In the genomic region with DNA sequence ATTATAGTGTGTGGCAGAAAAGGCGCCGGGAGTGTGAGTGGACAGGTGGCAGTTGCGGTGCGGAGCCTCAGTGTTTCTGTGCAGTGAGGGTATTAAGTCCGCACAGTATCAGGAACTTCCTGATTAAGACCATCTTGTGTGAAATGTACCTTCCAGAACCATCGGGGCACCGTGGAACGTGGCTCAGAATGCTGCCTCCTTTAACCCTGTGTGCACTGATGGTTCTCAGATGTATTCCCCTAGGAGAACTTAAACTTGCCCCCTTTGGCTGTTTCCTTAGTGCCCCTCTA, we compare ENCODE assay signal across 8 mouse cellular contexts. TPM values are rescaled to one million over a fixed set of nuclear protein-coding genes. Genes with fewer than 3 reads are reported as not detected.
A peak's percentile ranks its signal among the peaks of the same experiment; 100 is the strongest.
DNase-seq lines count a peak whose midpoint lies in the region; ATAC-seq and TF ChIP-seq lines count a peak whose summit lies in the region.

No protein-coding gene starts in this region.

- peak overlapping the region; percentile 83 for H3K4me3 ChIP-seq in heart, embryonic 13.5 days
- peak overlapping the region; percentile 95 for H3K4me3 ChIP-seq in ES-Bruce4 (ENCODE audit: low read depth, low read length)
- H3K4me3 ChIP-seq in forebrain, embryonic 15.5 days: peak overlapping the region; percentile 63
- peak overlapping the region; percentile 91 for H3K4me3 ChIP-seq in liver, embryonic 16.5 days (ENCODE audit: low read depth, low read length)

- no peak for ATAC-seq in heart, embryonic 13.5 days (ENCODE audit: extremely low read depth, insufficient number of reproducible peaks, low FRiP score, low TSS enrichment)
- no peak; the same call in 1 of the 2 replicates for ATAC-seq in forebrain, embryonic 15.5 days (replicated peaks)
- no peak for ATAC-seq in liver, embryonic 16.5 days (ENCODE audit: low read depth)

- peak overlapping the region; percentile 92 for H3K4me2 ChIP-seq in heart, embryonic 13.5 days
- H3K4me2 ChIP-seq in forebrain, embryonic 15.5 days (replicated peaks): peak overlapping the region; percentile 79
- peak overlapping the region; percentile 92 for H3K4me2 ChIP-seq in liver, embryonic 16.5 days (ENCODE audit: low read depth, low read length)

- H3K27ac ChIP-seq in heart, embryonic 13.5 days (replicated peaks): peak overlapping the region; percentile 78
- no peak overlapping the region for H3K27ac ChIP-seq in ES-Bruce4 (ENCODE audit: insufficient read depth, low read length)
- H3K27ac ChIP-seq in forebrain, embryonic 15.5 days (replicated peaks): peak overlapping the region; percentile 70; the same call in 1 of the 2 replicates
- H3K27ac ChIP-seq in liver, embryonic 16.5 days (ENCODE audit: low read length): peak overlapping the region; percentile 79

- no peak for TF ChIP-seq POLR2A in ES-Bruce4 (IDR thresholded peaks at IDR 0.05; ENCODE audit: insufficient read depth, low read length)

- 1% methylated on average over 8 of the region's 8 CpGs for WGBS in heart, embryonic 13.5 days
- under 1% methylated on average over 8 of the region's 8 CpGs for WGBS in forebrain, embryonic 15.5 days
- WGBS in liver, embryonic 16.5 days (ENCODE audit: insufficient replicate concordance): 0% methylated on average over 8 of the region's 8 CpGs

- intact Hi-C loops in heart, postnatal 36 days (cut with DNase I): loop anchor here (1.0 to 5.0 kb wide), 2 partner anchors 22 to 101 kb away; a partner anchor contains a TSS

- TF ChIP-seq EP300 in ES-Bruce4 (IDR thresholded peaks at IDR 0.05; ENCODE audit: insufficient read depth, low read depth, low read length): no peak

- H3K36me3 ChIP-seq in heart, embryonic 13.5 days: peaks cover 14% of the 10 kb centered on the region
- no peaks in the 10 kb centered on the region; the same call in 1 of the 2 replicates for H3K36me3 ChIP-seq in ES-Bruce4 (ENCODE audit: control insufficient read depth, insufficient read depth, low read length, poor library complexity, severe bottlenecking)
- no peaks in the 10 kb centered on the region for H3K36me3 ChIP-seq in forebrain, embryonic 15.5 days
- no peaks in the 10 kb centered on the region for H3K36me3 ChIP-seq in liver, embryonic 16.5 days (ENCODE audit: control insufficient read depth, insufficient read depth)

- no peak for TF ChIP-seq CTCF in ES-Bruce4 (IDR thresholded peaks at IDR 0.05; ENCODE audit: low read depth, low read length)

- no peaks in the 10 kb centered on the region for H3K27me3 ChIP-seq in heart, embryonic 13.5 days (replicated peaks)
- H3K27me3 ChIP-seq in ES-Bruce4 (ENCODE audit: control insufficient read depth, insufficient read depth, low read length, poor library complexity, severe bottlenecking): no peaks in the 10 kb centered on the region
- H3K27me3 ChIP-seq in forebrain, embryonic 15.5 days: no peaks in the 10 kb centered on the region
- no peaks in the 10 kb centered on the region for H3K27me3 ChIP-seq in liver, embryonic 16.5 days (ENCODE audit: control insufficient read depth, insufficient read depth, low read depth, low read length)

- peaks cover 13% of the 10 kb centered on the region for H3K4me1 ChIP-seq in heart, embryonic 13.5 days
- H3K4me1 ChIP-seq in ES-Bruce4 (ENCODE audit: control insufficient read depth, insufficient read depth, low read length): no peaks in the 10 kb centered on the region
- peaks cover 12% of the 10 kb centered on the region for H3K4me1 ChIP-seq in forebrain, embryonic 15.5 days
- H3K4me1 ChIP-seq in liver, embryonic 16.5 days (ENCODE audit: control insufficient read depth, low read depth, low read length): peaks cover 8% of the 10 kb centered on the region

- no peaks in the 10 kb centered on the region for H3K9me3 ChIP-seq in heart, embryonic 13.5 days
- H3K9me3 ChIP-seq in ES-Bruce4 (replicated peaks; ENCODE audit: control insufficient read depth, insufficient read depth, low read length, poor library complexity, severe bottlenecking): no peaks in the 10 kb centered on the region
- H3K9me3 ChIP-seq in forebrain, embryonic 15.5 days: no peaks in the 10 kb centered on the region
- H3K9me3 ChIP-seq in liver, embryonic 16.5 days (replicated peaks; ENCODE audit: control insufficient read depth, low read length): no peaks in the 10 kb centered on the region

- H3K9ac ChIP-seq in heart, embryonic 13.5 days: peak overlapping the region; percentile 93
- peak overlapping the region; percentile 58 for H3K9ac ChIP-seq in ES-Bruce4 (ENCODE audit: low read depth, poor library complexity, severe bottlenecking)
- H3K9ac ChIP-seq in forebrain, embryonic 15.5 days (replicated peaks): peak overlapping the region; percentile 68
- H3K9ac ChIP-seq in liver, embryonic 16.5 days (ENCODE audit: low read depth, low read length): peak overlapping the region; percentile 90

- no peak for DNase-seq in heart, postnatal 36 days
- DNase-seq in urinary bladder, adult 18-20 months (ENCODE audit: low spot score in 2 of 2): no peak
- DNase-seq in cerebellum, adult 8-10 months: no peak
- DNase-seq in left cerebral cortex, adult 9 months (ENCODE audit: low spot score in 2 of 2): no peak

RNA-seq across cellular contexts. Expression of a gene that starts 0.6 kb away (rescaled TPM):
- 27.2 and 30.5 TPM in 2 replicates for polyA plus RNA-seq in heart, embryonic 13.5 days (2015; fragmentation: Nextera tagmentation; extraction: Ambion mirVana)
- 10 to 100 TPM; 24.7 to 28.3 TPM for total RNA-seq in heart, postnatal 36 days (2021)
- 43.2 and 44.0 TPM in 2 replicates for polyA plus RNA-seq in ES-Bruce4 (2011; ENCODE audit: insufficient read depth, insufficient read length, low read depth, missing spikeins)
- 35.1 and 36.7 TPM in 2 replicates for polyA plus RNA-seq in forebrain, embryonic 15.5 days (2015; fragmentation: Nextera tagmentation; extraction: Ambion mirVana)
- polyA plus RNA-seq in liver, embryonic 16.5 days (2015; fragmentation: Nextera tagmentation; extraction: Ambion mirVana): 13.0 and 13.1 TPM in 2 replicates

RNA-seq across cellular contexts. Expression of a gene that starts 16.7 kb away (rescaled TPM):
- polyA plus RNA-seq in heart, embryonic 13.5 days (2015; fragmentation: Nextera tagmentation; extraction: Ambion mirVana): 0.10 TPM in 1 of 2 replicates, not detected in the other
- total RNA-seq in heart, postnatal 36 days (2021): 1 to 10 TPM in 1 of 2 experiments, under 1 TPM in 1; 0.46 to 1.0 TPM
- polyA plus RNA-seq in ES-Bruce4 (2011; ENCODE audit: insufficient read depth, insufficient read length, low read depth, missing spikeins): 0.24 TPM in 1 of 2 replicates, not detected in the other
- polyA plus RNA-seq in forebrain, embryonic 15.5 days (2015; fragmentation: Nextera tagmentation; extraction: Ambion mirVana): 15.2 and 15.7 TPM in 2 replicates
- polyA plus RNA-seq in liver, embryonic 16.5 days (2015; fragmentation: Nextera tagmentation; extraction: Ambion mirVana): not detected in 2 replicates

RNA-seq across cellular contexts. Expression of a gene that starts 21.7 kb away (rescaled TPM):
- 169 and 182 TPM in 2 replicates for polyA plus RNA-seq in heart, embryonic 13.5 days (2015; fragmentation: Nextera tagmentation; extraction: Ambion mirVana)
- total RNA-seq in heart, postnatal 36 days (2021): 100 to 1,000 TPM; 458 to 480 TPM
- polyA plus RNA-seq in ES-Bruce4 (2011; ENCODE audit: insufficient read depth, insufficient read length, low read depth, missing spikeins): 107 and 109 TPM in 2 replicates
- 112 and 120 TPM in 2 replicates for polyA plus RNA-seq in forebrain, embryonic 15.5 days (2015; fragmentation: Nextera tagmentation; extraction: Ambion mirVana)
- polyA plus RNA-seq in liver, embryonic 16.5 days (2015; fragmentation: Nextera tagmentation; extraction: Ambion mirVana): 122 and 131 TPM in 2 replicates

RNA-seq across cellular contexts. Expression of a gene that starts 22.4 kb away (rescaled TPM):
- polyA plus RNA-seq in heart, embryonic 13.5 days (2015; fragmentation: Nextera tagmentation; extraction: Ambion mirVana): 10.9 and 14.4 TPM in 2 replicates
- 1 to 10 TPM; 3.3 to 5.1 TPM for total RNA-seq in heart, postnatal 36 days (2021)
- polyA plus RNA-seq in ES-Bruce4 (2011; ENCODE audit: insufficient read depth, insufficient read length, low read depth, missing spikeins): 19.6 and 21.4 TPM in 2 replicates
- polyA plus RNA-seq in forebrain, embryonic 15.5 days (2015; fragmentation: Nextera tagmentation; extraction: Ambion mirVana): 7.5 and 8.6 TPM in 2 replicates
- 11.0 and 14.3 TPM in 2 replicates for polyA plus RNA-seq in liver, embryonic 16.5 days (2015; fragmentation: Nextera tagmentation; extraction: Ambion mirVana)

RNA-seq across cellular contexts. Expression of a gene that starts 26.6 kb away (rescaled TPM):
- not detected in 2 replicates for polyA plus RNA-seq in heart, embryonic 13.5 days (2015; fragmentation: Nextera tagmentation; extraction: Ambion mirVana)
- total RNA-seq in heart, postnatal 36 days (2021): not detected
- polyA plus RNA-seq in ES-Bruce4 (2011; ENCODE audit: insufficient read depth, insufficient read length, low read depth, missing spikeins): not detected in 2 replicates
- not detected in 2 replicates for polyA plus RNA-seq in forebrain, embryonic 15.5 days (2015; fragmentation: Nextera tagmentation; extraction: Ambion mirVana)
- polyA plus RNA-seq in liver, embryonic 16.5 days (2015; fragmentation: Nextera tagmentation; extraction: Ambion mirVana): not detected in 2 replicates

Comparison
In these comparisons a context has a peak if more than half of its experiments do, and no peak if none do; other contexts are left out.
1. RNA of a gene that starts 16.7 kb away (polyA plus RNA-seq): 15.2 to 15.7 TPM in forebrain, embryonic 15.5 days; 0.24 TPM in ES-Bruce4, 0.10 TPM in heart, embryonic 13.5 days and not detected in liver, embryonic 16.5 days; every median in the first group is over 10 times any median in the second.
2. Peak in every context shown above with its lines, with median percentiles within 50 percentile points of each other: H3K4me2 ChIP-seq, H3K4me3 ChIP-seq and H3K9ac ChIP-seq.